Mouse (Mus musculus) telencephalon, adult 2 months (tissue): ENCODE measurements around the gene Hpgd.
A peak's percentile ranks its signal among the peaks of the same experiment; 100 is the strongest.

Experiments
- DNase-seq: peaks from one replicate; pipeline ENCODE4 v3.0.0-alpha.2; 2011; ENCODE audit warnings: low read depth, low spot score

The Hpgd gene

DNA sequence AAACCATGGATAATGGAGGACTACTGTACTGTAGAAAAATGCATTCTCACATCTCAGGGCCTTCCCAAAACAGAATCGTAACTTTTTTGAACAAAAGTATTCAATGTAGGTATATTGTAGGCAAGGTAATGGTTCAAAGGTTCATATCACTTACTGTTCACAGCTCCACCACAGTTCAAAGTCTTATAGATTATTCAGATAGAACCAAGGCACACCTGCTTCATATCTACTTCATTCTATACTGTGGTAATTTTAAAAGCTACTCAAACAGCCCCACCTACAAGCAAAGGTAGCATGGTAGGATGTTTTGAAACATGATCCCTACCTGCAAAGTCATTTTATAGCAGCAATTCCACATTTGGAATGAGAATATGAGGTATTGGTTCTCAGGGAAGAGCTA is 28.9 kb downstream of the Hpgd start:
- no peak for DNase-seq

DNA sequence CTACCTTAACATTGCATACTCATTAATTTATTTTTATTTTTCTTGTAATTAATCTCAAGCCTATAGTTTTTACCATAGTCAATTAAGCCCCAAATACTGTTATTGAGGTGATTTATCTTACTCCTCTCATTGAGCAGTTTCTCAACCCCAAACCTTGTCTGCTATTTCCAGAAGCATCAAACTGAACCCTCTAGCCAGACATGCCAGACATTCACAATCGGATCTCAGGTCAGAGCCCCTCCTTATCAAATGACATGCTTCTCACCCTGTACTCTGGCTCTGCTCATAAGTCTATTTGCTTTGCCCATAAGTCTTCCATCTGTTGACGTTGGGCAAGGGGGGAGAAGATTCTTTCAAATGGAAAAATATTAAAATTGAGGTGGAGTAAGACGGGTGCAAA is 33.3 kb downstream of the Hpgd start:
- DNase-seq = no peak

DNA sequence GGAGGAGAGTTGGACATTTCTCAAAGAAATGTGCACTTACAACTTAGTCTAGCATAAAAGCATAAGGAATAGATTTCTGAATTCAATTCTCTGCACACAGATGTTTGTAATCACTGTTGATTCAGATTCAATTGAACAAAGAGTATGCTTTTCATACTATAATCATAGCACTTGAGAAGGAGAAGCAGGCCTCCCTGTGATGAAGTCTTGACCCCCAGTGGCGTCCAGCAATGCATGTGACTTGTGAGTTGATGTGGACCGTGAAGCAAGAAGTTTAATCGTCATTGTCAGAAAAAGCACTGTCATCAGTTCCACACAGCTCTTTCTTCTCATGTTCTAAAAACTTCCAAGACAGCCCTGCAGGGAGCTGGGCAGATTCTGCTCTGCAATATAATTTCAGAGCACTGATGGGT is 33.8 kb downstream of the Hpgd start:
- DNase-seq = no peak

DNA sequence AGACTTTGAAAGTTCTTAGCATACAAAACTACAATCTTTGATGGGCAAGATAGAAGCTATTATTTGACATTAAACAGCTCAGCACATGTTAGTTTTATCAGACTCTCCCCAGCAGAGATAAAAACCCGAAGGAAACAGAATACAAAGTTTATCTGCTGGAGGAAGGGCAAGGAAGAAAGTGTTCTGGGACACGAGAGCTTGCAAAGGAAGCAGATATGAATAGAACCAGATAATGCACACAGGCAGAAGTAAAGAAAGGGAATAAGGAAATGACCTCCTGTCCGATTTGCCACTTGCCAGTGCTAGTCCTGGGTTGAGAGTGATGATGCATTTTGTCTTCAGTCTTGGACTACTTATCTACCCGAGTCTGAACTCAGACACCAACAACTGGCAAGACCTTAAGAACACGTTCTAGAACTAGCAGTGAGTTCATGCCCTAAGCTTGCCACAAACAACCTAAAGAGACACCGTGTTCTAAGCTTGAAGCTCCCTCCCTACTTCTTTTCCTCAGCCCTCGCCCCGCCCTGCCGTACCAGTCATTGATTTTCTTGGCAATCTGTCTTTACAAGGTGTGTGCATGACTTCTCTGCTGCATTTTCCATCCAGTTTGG is 41.1 kb downstream of the Hpgd start:
- DNase-seq = no peak

DNA sequence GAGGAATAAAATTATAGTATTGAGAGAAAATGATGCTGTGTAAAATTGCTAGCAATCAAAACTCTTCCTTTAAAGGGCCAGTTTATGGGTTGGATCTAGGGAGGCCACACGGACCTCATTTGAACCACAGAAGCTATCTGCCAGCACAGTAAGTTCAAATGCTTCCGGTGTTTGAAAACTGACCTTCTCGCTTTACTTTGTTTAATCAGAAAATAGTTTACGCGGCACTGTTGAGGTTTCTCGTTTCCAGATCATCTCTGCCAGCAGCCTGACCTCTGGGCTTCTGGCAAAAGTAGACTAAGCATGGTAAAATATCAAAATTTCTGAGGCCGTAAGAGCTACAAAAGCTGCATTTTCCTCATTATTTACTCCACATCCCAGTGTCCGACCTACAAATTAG is 42.4 kb downstream of the Hpgd start:
- DNase-seq = no peak

DNA sequence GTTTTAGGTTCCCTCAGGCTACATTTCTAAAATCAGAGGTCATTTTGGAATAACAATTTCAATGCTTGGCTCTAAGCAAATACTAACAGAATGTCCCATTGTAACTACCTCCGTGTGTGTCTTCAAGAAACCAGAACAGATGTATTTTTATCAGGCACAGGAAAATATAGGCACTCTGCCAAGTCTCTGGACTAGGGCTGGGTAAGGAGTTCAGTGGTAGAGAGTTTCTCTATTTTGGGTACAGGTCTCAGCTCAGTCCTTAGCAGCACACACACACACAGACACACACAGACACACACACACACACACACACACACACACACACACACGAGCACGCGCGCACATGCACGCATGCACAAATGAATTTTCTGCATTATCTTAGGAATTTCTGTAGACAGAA is 49.1 kb downstream of the Hpgd start:
- DNase-seq = peak; percentile 22

DNA sequence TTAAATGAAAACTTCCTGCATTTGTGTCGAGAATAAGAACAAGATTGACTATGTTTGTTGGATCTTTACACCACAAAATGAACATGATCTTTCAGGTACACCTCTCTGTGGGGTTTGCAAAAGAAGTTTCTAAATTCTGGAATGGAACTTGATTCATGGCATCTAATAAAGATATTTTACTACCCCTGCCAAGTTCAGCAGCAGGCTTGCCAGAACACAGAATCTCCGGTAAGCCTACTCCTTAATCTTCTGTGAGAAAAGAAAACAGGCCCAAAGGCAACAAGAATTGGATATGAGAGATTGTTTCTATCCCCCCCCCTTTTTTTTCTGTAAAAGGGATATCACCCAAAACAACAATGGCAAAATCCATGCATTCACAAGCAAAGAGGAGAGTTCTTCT is 49.6 kb downstream of the Hpgd start:
- DNase-seq = no peak

DNA sequence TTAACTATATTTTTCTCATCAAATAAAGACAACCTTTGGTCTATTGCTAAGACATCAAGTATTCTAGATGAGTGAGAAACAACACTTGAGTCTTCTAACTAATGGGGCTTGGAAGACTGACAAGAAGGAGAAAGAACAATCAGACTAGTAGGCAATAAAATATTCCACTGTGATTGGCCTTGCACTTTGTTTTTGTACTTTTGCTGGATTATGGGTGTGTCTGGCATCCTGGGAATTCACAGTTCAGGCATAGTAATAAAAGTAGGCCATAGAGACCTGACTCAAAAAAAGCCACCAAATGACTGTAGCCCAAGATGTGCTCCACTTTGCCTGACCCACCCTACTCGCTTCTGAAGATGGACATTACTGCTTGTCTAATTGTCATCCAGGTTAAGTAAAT is 50.0 kb downstream of the Hpgd start:
- no peak for DNase-seq

DNA sequence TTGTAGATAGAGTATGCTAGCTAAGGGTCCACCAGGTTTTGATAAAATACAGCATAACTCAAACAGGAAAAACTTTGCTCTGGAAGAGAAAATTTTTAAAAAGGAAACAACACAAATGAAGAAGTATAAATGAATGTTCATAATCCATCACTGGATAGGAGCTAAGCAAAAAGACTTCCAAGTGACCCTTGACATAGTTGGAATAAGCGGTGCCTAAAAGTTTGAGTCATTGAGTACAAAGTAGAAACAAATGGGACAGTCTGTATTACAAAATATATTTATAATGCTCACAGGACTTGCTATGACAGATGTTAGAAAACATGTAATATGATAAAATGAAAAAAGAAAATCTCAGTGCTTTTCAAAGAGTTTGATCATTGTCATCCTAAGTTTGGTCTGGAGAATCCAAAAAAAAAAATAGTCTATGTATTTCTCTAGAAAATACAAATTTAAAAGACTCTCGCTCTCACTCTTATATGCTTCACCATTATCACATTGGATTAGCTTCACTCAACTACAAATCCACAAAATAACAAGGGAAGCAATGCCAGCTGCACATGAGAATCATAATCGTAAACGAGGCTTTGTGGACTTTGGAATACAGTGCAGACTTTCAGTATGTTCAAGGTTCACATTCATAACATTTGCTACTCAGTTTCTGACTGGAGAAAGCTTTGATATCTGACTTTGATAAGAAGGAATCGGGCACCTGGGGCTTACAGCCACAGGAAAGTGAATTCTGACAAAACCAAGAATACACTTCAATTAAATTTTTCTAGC is 51.4 kb downstream of the Hpgd start:
- no peak for DNase-seq

DNA sequence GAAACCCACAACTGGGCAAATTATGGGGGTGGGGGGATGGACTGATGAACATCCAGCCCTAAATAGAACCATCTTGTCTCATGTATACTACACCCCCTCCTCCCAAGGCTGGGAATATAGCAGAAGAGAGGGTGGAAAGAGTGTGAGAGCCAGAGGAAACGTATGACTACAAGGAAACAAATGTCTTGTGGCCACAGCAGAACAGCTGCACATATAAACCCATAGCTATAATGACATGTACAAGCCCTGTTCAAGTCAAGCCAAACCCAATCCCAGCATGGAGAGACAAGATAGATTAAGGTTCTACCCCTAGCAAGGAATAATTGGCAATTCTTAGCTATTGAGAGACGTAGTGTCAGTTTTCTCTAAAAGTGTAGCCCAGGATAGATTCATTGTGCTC is 68.8 kb downstream of the Hpgd start:
- DNase-seq = no peak
